Mouse (Mus musculus): ENCODE data around the gene Tsc2.
"Not testable (repeated sequence)": the region's sequence is repeated elsewhere in the genome, so short reads cannot be mapped to it uniquely, and the experiment has no call there.

The Tsc2 gene

DNA sequence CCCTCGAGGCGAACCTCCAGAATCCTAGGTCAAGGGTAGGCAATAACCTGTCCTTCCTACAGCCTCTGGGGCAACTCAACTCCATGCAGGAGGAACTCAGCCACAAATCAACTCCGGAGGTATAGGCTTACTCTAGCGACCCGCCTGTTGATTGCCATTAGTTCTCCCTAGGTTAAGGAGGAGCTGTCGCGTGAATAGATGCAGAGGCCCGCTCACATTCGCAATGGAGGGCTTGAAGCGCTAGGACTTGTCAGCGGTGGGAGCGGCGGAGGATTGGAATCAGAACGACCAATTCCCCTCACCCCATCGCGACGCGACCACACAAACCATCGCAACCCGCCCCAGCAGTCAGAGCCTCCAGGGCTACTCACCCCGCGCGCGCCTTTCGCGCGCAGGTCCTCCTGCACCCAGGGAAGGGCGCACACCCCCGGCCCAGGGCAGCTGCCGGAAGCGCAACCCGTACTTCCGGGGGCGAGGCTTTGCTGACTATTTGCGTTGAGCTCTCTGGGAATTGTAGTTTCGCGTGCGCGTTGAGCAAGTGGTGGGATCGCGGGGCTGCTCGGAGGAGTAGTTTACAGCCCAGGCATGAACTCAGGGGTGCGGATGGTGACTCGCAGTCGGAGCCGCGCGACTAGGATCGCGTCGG, at the start of gene Tsc2, which contains the start of gene Nthl1:
TSS of gene Tsc2 (minus strand) at position 464 of the 646 bp plus-strand sequence.
TSS of gene Nthl1 (plus strand) at position 514 of the 646 bp plus-strand sequence.
- DNase-seq (ENCODE audit: low spot score) = peak; percentile 71

GRCm38 (mm10) chr17:24677500-24678080, 45.2 kb upstream of the Tsc2 start:
- no peak for DNase-seq (ENCODE audit: low spot score)

DNA sequence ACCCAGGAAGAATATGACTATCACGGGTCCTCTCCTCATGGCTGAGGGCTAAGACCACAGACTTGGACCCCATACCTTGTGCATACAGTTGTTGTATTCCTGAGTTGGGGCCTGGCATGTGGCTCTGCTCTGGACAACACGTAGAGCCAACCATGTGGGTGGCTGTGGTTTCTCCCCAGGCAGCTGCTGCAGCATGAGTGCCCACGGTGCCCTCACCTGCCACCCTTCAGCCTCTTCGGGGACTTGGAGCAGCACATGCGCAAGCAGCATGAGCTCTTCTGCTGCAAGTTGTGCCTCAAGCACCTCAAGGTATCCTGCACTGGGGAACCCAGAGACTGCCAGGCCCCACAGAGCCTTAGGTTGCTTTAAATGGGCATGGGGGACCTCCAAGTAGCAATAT, 44.4 kb upstream of the Tsc2 start:
- DNase-seq (ENCODE audit: low spot score) = no peak

DNA sequence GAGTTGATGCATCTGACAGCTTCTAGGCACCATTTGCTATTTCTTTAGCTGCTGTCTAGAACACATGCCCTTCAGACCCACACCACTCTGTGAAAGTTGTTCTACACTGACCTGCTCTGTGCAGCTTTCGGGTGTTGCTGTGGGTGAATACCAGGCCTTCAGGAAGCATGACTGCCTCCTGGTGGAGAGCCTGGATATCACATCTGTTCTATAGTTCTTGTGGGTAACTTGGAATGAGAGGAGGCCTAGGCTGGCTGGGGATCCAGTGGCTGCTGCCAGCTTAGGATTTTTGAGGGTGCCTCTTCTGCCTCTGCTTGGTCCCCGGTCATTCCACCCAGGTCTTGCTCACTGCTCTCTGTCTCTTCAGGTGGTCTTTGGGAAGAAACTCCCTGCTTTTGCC, 43.8 kb upstream of the Tsc2 start:
- DNase-seq (ENCODE audit: low spot score) = peak; percentile 76

GRCm38 (mm10) chr17:24674277-24674676, 41.8 kb upstream of the Tsc2 start:
- no peak for DNase-seq (ENCODE audit: low spot score)

DNA sequence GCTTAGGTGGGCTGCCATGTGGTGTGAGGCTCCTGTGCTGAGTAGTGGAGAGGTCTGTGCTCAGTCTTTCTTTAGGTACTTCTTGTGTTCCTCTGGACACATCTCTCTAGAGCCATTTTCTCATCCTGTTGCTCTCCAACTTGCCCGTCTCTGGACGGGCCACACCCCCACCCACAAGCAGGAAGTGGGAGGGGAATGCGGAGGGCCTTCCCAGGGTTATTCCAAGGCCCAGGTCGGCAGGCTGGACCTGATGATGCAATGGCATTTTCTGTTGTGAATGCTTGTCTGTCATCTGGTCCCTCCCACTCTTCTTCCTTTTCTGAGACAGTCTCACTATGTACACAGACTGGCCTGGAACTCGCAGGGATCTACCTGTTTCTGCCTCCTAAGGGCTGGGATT, 39.7 kb upstream of the Tsc2 start:
- no peak for DNase-seq (ENCODE audit: low spot score)

DNA sequence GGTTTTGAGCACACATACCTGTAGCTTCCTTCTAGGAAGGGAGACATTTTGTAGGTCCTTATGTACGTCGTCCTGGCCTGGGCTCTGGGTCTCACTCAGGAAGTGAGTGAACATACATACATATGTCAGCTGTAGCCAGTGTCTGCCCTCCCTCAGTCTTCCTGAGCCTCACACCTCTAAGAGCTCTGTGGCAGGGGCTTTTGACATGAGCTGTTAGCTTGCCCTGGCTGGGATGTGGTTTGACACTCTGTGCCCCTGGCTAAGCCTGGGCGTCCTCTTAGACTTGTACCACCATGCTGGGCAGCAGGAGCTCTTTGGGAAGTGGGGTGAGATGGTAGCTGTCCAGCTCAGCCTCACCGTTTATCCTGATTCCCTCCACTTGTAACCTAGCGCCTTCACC, 38.9 kb upstream of the Tsc2 start:
- no peak for DNase-seq (ENCODE audit: low spot score)

DNA sequence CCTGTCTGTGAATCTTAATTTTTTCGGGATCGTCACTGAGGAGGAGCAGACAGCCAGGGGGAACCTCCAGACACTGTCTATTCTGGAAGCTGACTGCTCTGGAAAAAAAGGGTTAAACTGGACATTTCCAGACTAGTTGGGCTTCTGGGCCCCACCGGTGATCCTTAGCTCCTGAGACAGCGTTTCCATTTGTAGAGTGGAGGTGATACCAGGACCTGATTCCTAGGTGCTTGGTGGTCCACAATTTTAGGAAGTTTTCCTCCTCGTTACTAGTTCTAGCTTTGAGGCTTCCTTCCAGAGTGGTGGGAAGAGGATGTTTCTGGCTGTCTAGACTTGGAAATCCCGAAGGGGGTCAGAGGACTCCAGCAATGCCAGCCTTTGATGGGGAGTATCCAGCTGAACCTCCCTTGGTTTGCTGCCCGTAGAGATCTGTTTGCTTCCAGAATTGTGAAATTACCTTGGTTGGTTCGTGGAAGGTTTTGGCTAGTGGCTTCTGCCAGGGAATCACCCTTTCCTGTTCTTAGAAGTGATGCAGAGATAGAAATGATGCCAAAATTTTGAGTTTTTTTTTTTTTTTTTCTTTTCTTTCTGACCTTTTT, 37.9 kb upstream of the Tsc2 start:
- DNase-seq (ENCODE audit: low spot score) = no peak

DNA sequence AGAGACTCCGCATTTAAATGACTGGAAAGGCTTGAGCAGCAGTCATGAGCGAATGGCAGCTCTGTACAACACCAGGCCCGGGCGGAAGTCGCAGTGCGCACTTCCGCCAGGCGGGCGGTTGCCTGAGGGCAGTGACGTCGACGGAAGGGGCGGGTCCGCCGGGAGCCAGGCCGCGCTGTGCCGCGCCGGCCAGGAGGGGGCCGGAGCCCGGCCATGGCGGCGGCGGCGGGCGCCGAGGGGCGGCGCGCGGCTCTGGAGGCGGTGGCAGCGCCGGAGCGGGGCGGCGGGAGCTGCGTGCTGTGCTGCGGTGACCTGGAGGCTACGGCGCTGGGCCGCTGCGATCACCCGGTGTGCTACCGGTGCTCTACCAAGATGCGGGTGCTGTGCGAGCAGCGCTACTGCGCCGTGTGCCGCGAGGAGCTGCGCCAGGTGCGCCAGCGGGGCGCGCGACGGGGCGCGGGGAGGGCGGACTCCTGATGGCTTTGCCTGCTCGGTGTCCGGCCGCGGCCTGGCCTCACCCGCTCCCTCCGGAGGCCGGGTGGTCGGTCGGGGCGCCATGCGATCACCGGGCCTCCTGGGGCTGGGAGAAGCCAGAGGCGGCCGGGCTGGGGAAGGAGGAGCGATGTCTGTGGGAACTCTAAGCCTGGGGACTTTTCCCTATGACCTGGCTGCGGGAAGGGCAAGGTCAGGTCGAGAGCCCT, 37.3 kb upstream of the Tsc2 start, which contains the start of gene Zfp598:
TSS of gene Zfp598 (plus strand) at position 143 of the 701 bp plus-strand sequence.
- DNase-seq (ENCODE audit: low spot score) = peak; percentile 89

DNA sequence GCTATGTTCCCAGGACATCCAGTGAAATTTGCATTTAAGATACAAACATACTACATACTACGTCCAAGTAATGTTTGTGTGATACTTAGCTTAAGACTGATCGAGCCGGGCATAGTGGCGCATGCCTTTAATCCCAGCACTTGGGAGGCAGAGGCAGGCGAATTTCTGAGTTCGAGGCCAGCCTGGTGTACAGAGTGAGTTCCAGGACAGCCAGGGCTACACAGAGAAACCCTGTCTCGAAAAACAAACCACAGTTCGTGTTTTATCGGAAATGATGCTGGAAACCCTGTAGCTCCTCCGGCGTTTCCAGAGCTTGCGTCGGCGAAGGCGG, 36.7 kb upstream of the Tsc2 start:
- DNase-seq (ENCODE audit: low spot score) = not testable (repeated sequence)

- DNase-seq (ENCODE audit: low spot score) = peak; percentile 59
Measured at GRCm38 (mm10) chr17:24667416-24667815, 35.0 kb upstream of the Tsc2 start.

- not testable (repeated sequence) for DNase-seq (ENCODE audit: low spot score)
Measured at GRCm38 (mm10) chr17:24667011-24667410, 34.6 kb upstream of the Tsc2 start.

- DNase-seq (ENCODE audit: low spot score) = no peak
Measured at GRCm38 (mm10) chr17:24658017-24658758, 25.8 kb upstream of the Tsc2 start, which contains the start of gene Npw. Gene Npw (minus strand): TSS chr17:24658457.

- no peak for DNase-seq (ENCODE audit: low spot score)
Measured at GRCm38 (mm10) chr17:24654969-24655368, 22.5 kb upstream of the Tsc2 start.

- no peak for DNase-seq (ENCODE audit: low spot score)
Measured at GRCm38 (mm10) chr17:24653967-24654710, 21.7 kb upstream of the Tsc2 start.

GRCm38 (mm10) chr17:24651835-24652234, 19.4 kb upstream of the Tsc2 start:
- no peak for DNase-seq (ENCODE audit: low spot score)

DNA sequence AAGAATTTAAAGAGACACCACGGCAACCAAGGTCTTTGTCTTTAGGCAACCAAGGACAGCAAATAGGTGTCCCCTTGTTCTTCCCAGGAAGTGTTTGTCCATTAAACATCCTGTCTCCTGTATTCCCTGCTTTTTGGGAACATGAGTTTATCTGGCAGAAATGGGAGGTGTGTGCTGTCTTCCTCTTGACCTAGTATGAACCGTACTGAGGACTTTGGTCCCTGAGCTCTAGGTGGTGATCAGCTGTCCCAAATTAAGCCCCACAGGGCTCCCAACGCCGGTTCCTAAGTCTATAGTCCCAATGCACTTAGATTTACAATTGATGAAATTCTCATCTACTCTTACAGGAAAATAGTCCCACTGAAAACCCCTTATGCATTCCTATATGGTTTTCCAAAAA, 18.3 kb upstream of the Tsc2 start:
- no peak for DNase-seq (ENCODE audit: low spot score)

DNA sequence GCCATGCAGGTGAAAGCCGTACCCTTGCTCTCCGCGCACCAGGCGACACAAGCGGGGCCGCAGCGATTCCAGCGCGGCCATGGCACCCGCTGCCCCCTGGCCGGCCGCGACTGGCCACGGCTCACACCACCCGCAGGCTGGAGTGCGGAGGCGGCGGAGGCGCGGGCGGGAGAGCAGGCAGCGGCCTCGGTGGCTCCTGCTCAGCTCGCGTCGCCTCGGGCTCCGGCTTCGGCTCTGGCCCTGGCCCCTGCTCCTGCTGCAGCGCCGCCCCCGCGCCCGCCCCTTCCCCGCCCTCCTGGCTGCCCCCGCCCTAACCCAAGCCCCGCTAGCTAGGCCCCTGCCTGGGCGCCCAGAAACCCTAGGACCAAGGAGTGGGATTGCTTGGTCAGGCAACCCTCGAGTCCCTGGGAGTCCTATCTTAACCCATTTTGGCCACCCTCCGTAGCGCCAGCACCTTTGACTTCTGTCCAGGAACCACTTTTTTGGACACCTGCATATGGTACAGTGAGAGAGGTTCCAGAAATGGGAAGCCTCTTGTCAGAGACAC, 17.7 kb upstream of the Tsc2 start, which contains the start of gene Slc9a3r2:
TSS of gene Slc9a3r2 (minus strand) at position 258 of the 547 bp plus-strand sequence.
- DNase-seq (ENCODE audit: low spot score) = no peak

DNA sequence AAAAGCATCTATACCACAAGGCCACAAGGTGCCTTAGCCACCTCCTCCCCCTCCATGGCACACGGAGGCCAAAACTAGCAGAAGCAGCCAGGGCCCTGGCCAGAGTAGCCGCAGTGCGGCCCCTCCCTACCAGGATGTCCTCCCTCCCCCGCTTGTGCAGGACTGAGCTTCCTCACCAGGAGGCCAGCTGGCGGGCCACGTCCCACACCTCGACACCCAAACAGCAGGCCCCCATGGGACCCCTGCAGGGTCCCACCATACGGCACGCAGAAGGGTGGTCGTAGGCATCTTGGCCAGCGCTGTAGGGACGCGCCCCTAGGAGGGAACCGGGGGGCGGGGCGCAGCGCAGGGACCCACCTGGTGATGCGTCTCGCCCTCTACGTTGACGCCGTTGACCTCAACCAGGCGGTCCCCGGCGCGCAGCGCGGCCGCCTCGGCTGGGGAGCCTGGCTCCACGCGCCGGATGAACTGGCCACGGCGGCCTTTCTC, 17.2 kb upstream of the Tsc2 start:
- DNase-seq (ENCODE audit: low spot score) = no peak

DNA sequence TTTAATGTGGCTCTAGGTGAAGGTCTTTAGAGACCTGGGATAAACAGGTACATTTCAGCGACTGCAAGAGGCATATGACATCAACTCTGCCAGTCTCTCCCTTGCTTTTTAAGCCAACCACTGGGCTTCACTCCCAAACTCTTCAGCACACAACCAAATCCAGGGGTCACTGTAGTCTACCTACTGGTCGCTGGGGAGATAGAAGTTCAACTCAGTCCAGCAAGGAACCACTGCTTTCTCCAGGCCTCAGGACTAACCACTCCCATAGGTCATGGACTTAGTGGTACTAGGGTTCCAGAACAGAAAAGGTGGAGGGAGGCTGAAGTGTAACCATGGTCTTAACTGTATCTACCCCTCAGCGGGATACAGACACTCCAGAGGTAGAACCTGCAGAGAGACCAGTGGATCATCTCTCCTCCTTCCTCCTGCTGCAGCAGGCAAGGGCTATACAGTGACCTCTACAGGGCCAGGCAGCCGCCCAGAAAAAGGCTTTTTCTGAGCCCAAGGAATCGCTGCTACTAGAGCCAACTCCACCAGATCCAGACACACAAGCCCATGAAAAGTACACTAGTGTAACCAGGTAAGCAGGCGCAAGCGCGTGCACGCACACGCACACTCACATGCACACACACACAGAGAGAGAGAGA, 16.4 kb upstream of the Tsc2 start:
- DNase-seq (ENCODE audit: low spot score) = no peak

All from c-Kit-positive CD71-positive TER-119-positive erythroid progenitor cells, embryonic 14.5 days (primary cell).